Mouse (Mus musculus): ENCODE data around the gene Ttll9.

The Ttll9 gene

GRCm38 (mm10) chr2:152942898-152943515 is 19.3 kb upstream of the Ttll9 start:
- DNase-seq, result no peak

- DNase-seq, result no peak
Observed at GRCm38 (mm10) chr2:152943568-152943967, 18.7 kb upstream of the Ttll9 start.

DNA sequence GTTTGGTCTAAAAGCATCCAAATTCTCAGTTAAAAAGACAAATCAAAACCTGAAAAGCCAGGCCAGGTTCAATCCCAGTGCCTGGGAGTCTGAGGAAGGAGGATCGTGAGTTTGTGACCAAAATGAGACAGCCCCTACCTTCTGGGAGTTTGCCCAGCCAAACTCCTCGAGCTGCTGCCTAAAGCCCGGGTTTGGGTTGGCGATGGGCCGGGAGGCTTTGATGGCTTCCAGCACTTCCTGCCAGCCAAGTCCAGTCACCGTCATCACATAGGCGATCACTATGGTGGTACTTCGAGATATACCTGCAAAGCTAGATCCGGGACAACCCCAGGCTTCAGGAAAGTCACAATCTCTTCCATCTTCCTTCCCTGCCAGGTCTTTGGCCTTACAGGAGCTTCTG is 18.3 kb upstream of the Ttll9 start:
- DNase-seq, result no peak

DNA sequence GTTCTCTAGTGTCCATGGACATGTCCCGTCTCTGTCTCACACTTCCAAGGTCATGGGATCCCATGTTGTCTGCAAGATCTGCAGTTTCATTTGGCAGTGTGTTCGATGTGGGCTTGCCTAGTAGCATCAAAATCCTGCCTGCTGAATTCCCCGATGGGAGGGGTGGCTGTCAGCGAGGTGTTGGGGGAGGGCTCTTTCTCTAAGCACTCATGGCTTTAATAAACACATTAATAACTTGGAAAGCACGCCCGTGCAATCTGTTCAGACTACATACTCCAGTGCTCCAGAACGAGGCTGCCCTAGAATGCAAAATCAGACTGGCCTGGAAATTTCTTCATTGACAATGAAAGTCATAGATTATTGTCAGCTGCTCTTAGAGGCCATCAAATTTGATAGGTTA is 15.2 kb upstream of the Ttll9 start:
- peak; percentile 37 to 53 for DNase-seq

DNA sequence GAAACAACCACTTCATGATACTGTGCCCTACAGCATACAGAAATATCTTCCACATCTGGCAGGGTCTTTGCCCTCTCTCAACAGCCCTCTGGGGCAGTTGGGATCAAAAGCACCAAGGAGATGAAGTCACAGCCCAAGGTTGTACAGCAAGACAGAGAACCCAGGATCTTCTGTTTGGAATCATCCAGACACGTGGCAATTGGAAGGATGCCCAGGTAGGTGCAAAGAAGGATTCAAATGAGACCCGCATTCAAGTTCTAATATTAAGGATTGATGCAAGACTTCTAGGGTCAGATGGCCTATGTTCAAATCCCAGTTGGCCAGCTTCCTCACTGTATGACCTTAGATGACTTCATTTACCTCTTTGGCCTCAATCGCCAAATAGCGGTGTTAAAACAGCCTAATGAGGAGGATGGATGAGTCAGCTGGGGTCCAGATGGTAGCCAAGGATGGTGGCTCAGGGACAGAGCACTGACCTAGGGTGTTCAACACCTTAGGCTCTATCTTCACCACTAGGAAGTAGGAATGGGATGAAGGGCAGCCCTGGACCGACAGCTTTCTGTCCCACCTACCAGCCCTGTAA is 13.8 kb upstream of the Ttll9 start:
- peak in 1 of 2 experiments; percentile 42 for DNase-seq

DNA sequence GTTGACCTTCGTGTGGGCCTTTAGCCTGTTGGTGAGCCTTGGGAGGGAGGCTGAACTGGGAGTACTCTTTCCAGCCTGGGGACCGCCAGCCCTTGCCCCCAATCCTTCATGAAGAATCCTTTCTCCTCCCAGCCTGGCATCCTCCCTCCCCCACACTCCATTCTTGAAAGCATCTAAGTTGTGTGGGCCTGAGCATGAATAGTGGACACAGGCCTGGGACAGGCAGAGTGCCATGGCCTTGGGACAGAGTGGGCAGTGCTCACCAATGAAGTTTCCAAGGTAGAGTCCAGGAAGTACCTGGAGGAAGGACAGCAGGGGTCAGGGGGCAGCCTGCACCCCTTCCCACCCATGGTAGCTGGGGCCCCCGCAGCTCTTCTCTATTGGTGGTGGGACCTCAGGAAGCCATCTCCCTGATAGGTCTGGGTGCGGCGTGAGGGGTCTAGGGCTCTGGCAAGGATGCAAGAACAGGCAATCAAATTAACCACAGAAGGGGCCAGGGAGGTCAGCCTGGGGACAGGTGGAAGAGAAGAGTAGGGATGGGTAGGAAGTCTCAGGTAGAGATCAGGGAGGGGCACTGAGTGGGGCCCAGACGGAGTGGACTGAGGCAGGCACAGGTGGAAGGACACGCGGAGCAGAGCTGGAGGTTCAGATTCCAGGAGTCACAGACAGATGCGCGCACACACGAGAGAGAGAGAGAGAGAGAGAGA is 11.8 kb upstream of the Ttll9 start:
- peak in 1 of 2 experiments; percentile 23 for DNase-seq

DNA sequence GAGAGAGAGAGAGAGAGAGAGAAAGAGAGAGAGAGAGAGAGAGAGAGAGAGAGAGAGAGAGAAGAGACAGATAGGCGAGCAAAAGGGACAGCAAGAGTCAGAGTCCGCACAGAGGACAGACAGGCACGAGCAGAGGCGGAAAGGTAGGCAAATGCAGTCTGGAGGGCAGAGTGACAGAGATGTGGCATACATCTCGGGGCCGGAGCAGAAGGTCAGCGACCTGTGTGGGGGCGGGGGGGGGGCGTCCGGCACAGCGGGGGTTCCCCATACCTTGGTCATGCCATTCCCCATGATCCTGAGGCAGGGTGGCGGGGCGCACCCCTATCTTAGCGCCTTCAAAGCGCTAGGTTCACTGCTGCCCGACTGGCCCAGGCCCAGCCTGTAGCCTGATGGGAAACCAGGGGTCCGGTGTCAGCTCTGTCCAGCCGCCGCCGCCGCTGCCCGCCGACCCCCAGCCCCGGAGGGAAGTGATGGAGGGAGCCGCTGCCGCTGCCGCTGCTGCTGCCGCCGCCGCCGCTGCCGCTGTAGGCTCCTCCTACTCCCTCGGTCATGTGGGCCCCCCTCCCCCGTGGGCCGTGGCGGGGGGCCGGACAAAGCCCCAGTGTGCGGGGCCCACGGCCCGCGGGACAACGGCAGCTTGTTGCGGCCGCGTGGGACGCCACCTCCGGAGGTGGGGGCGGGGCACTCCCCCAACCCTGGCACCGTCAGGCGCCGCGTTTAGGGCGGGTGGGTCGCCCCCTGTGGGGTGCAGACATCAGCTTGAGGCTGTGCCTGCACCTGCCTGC is 11.0 kb upstream of the Ttll9 start, which contains the start of gene Dusp15:
Dusp15 (minus strand) TSS at position 634 of the 785 bp plus-strand sequence.
- DNase-seq, result peak; percentile 56 to 71

DNA sequence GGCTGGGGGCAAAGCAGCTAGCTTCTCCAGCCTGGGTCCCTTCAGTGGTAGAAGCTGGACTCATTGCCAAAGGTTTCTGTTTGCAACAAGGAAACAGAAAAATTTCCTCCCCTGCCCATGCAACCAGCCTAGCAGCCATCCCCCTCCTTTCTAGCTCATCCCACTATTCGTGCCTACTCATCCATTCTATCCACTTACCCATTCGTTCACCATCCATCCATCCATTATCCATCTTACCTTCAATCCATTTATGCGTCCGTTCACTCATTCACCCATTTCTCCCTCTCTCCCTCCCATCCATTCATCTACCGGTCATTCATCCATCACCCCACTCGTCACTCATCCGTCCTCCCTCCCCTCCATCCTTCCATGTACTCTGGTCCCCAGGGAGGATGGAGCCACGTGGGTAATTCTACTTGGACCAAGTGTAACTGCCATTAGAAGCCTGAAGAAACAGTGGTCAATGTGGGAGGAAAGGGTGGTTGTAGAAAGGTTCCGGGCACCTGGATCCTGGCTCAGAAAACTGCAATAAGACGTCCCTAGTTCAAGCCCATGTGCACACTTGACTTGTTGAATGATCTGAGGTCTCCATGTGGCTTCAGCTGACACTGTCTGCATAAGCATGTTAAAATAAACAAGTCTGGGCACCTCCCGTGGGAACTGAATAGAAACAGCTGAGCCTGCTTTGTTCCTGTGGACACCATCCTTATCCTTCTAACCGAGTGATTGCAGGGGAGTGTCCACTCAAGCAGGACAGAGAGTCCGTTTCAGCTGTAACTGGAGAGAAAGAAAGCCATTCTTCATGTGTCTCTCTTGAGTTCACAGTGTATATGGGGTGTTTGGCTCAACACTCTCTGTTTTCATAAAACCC is 10.2 kb upstream of the Ttll9 start:
- peak; percentile 24 to 26 for DNase-seq

DNA sequence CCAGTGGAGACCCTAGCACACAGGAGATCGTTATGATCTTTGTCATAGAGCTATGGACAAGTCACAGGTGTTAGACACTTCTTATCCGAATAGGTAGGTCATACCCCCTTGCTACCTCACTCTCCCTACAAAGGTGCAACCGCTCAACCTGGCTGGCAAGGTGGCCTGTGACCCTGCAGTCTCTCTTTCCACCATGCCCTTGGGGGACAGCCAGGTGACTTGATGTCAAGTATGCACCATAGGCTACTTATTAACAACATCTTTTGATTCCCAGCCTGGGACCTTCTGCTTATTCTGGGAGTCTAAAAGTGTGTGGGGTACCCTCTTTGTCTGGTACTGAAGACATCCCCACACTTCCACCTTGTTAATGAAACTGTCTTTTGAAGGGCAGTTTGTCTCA is 4.2 kb upstream of the Ttll9 start:
- no peak for DNase-seq

- no peak for DNase-seq
Observed at GRCm38 (mm10) chr2:152965555-152965954, 3.3 kb downstream of the Ttll9 start.

DNA sequence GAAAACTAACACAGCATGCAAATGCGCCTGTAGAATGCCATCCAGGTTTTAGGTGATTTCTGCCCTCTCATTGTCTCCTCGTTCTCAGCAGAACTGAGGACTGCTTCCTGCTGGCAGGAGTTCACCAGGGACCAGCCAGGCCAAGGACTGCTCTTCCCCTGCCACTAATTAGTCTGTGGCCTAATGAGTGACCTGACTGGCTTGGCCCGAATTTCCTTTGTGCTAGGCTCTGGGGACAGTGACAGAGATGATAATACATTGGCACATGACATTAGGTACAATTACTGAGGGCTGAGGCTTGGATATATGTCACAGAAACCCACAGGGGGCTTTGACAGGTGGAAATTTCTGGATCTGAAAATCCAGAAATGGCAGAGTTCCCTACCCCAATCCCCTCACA is 14.7 kb downstream of the Ttll9 start:
- no peak for DNase-seq

DNA sequence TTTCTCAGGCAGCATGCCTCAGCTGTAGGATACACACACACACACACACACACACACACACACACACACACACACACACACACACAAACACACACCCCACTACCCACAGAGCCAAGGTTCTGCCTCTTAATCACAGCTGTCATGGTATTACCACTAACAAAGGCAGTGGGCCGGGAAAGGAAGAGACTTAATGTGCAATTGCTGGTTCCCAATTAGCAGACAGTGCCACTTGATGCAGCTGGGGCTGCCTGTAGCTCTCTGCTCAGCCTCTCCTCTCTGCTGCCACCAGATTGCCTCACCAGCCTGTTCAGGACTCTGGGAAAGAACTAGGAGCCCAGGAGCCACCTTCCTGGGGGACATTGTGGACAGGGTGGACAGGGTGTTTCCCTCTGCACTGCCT is 23.3 kb downstream of the Ttll9 start:
- DNase-seq, result no peak

DNA sequence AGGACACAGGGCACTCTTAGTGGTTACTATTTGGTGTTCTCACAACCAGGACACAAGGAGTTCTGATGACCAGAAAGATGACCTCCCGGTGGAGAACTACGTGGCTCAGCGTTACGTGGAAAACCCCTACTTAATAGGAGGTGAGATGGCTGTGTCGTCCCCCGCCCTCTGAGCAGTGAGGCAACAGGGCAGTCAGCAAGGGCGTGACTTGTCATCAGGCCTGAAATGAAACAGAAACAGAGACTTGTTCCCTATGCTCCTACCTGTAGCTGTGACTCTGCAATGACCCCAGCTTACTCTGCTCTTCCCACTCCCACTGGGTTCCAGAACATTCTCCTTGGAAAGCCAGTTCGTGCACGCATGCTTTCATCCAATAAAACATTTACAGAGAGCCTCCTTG is 29.2 kb downstream of the Ttll9 start:
- no peak for DNase-seq

DNA sequence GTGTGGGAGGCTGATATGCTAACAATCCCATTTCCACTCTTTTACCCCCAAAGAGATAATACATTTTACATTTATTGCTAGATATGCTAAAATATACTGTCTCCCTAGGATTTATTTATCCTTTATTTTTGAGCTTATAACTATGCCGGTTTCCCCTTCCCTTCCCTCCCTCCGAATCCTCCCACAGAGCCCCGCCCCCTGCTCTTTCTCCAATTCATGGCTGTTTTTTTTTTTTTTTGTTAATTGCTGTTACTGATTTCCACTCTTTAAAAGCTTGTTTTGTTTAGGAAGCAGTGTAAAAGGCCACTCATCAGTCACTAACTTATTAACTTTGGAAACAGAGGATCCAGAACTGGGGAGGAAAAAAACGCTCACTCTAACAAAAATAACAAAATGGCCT is 34.8 kb downstream of the Ttll9 start:
- DNase-seq, result no peak

DNA sequence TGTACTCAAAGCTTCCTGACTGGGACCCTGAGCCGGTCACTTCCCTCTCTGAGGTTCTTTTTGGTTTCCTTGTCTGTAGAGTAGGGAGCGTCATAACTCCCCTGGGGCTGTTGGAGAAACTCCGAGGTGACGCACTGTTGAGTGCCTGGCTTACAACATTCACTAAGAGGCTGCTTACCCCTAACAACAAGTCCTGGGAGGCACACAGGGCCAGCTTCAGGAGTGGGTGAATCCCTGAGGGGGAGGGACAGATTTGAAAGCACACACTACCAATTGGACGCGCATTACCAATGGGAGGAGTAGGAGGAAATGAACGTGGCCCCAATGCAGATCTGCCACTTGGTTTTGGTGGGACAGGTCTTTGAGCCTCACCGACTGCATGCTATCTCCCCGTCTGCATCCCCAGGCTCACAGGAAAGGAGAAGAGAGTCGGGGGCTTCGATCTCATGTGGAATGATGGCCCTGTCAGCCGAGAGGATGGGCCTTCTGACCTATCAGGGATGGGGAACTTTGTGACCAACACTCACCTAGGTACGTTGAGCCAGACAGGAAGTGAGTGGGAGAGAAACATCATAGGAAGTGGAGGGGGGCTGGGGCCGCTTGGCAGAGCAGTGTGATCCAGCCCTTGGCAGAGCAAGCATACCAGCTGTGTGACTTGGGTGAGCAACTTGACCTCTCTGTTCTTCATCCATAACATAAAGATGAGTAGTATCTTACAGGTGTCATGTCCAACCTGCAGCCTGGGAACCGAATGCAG is 40.4 kb downstream of the Ttll9 start:
- no peak for DNase-seq

- DNase-seq, result no peak
Observed at GRCm38 (mm10) chr2:153003681-153004338, 41.5 kb downstream of the Ttll9 start.

GRCm38 (mm10) chr2:153005981-153006380 is 43.7 kb downstream of the Ttll9 start:
- no peak for DNase-seq

DNA sequence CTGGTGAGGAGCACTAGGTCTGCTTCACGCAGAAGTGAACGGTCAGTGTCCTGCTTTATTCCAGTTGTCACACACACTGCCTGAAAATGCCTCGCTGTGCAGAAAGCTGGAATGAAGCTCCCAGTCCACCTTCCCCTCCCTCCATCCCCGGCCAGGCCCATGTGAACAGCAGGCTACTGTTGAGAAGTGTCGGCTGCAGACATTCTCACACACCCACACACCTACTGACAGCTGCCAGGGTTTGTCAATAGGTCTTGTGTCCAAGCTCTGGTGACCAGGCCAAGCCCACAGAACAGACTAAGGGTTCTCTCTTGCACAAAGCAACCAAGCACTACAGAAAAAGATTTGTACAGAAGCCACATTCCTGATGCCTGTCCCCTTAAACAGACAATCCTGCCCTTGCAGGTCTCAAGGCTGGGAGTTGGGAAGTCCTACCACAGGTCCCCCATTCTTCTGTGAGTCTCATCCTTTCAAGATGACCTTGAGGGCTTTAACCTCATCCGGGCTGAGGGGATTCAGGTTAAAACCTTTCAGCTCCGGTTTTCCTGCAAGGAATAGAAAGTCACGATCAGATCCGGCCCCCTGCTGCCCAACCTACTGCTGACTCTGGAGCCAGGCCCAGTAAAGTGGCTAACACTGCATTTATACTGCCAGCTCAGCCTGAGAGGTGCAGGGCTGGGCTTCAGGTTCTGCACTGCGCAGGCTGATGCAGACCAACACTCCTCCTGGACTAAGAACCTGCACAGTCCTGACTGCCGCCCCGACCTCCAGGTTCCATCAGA is 47.1 kb downstream of the Ttll9 start:
- peak; percentile 67 to 70 for DNase-seq

DNA sequence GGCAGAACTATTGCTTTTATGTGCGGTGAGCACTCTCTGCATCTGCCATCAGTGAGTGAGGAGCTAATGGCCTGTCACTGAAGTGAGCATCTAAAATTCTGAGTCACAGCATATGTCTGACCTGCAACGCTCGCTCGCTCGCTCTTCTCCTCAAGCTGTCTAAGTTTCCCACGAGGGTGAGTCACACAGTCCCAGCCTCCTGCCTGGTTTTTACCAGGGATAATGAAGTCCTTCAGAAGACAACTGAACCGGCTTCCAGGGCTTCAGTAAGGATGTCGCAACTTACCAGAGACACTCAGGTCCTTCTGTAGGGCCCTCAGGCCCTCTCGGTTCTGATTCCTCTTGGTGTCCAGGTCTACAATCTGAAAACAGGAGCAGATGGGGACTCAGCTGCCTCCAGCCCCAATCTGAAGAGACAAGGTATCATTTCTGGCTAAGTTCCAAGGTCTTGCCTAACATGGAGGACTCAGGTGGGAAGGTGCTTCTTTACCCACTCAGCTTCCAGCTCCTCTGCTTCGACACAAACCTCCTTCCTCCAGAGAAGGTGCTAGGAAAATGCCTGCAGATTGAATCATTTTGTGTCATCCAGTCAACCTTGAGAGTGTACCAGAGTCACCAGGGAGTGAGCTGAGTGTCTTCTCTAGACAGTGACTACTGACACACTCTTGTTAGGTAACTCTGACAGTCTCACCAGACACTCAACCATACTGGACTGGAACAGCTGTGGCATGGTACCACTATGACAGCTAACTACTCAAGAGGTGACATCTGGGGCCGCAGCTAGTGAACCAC is 51.6 kb downstream of the Ttll9 start:
- peak in 1 of 2 experiments; percentile 30 for DNase-seq
